Mouse (Mus musculus): Measurements from ENCODE around the gene B3galt1.

Gene B3galt1

GRCm38 (mm10) chr2:67956182-67956581 is 390.5 kb downstream of the B3galt1 start:
- no peak for DNase-seq

GRCm38 (mm10) chr2:67957561-67957960 is 391.9 kb downstream of the B3galt1 start:
- DNase-seq = no peak

- DNase-seq = no peak
These were observed 395.0 kb downstream of the B3galt1 start for GRCm38 (mm10) chr2:67960711-67961110.

GRCm38 (mm10) chr2:67968812-67969211 is 403.1 kb downstream of the B3galt1 start:
- DNase-seq = no peak

GRCm38 (mm10) chr2:67971091-67971490 is 405.4 kb downstream of the B3galt1 start:
- no peak for DNase-seq

GRCm38 (mm10) chr2:67971576-67971975 is 405.9 kb downstream of the B3galt1 start:
- no peak for DNase-seq

GRCm38 (mm10) chr2:67975764-67976163 is 410.1 kb downstream of the B3galt1 start:
- no peak for DNase-seq

GRCm38 (mm10) chr2:67976488-67976887 is 410.8 kb downstream of the B3galt1 start:
- DNase-seq = no peak

- no peak for DNase-seq
These were observed 412.1 kb downstream of the B3galt1 start for GRCm38 (mm10) chr2:67977620-67978262.

GRCm38 (mm10) chr2:67983563-67983962 is 417.9 kb downstream of the B3galt1 start:
- no peak for DNase-seq

- no peak for DNase-seq
These were observed 419.5 kb downstream of the B3galt1 start for GRCm38 (mm10) chr2:67985133-67985532.

GRCm38 (mm10) chr2:67993421-67993820 is 427.8 kb downstream of the B3galt1 start:
- DNase-seq = no peak

GRCm38 (mm10) chr2:68003091-68003490 is 437.4 kb downstream of the B3galt1 start:
- DNase-seq = no peak

GRCm38 (mm10) chr2:68005210-68005609 is 439.5 kb downstream of the B3galt1 start:
- DNase-seq = no peak

GRCm38 (mm10) chr2:68005711-68006110 is 440.0 kb downstream of the B3galt1 start:
- DNase-seq = no peak

GRCm38 (mm10) chr2:68011336-68011735 is 445.7 kb downstream of the B3galt1 start:
- DNase-seq = no peak

GRCm38 (mm10) chr2:68020251-68020680 is 454.6 kb downstream of the B3galt1 start:
- DNase-seq = no peak

- no peak for DNase-seq
These were observed 456.0 kb downstream of the B3galt1 start for GRCm38 (mm10) chr2:68021541-68022152.

- DNase-seq = no peak
These were observed 463.1 kb downstream of the B3galt1 start for GRCm38 (mm10) chr2:68028811-68029210.

- no peak for DNase-seq
These were observed 469.0 kb downstream of the B3galt1 start for GRCm38 (mm10) chr2:68034711-68035110.

GRCm38 (mm10) chr2:68040752-68041151 is 475.1 kb downstream of the B3galt1 start:
- no peak for DNase-seq

GRCm38 (mm10) chr2:68052481-68052880 is 486.8 kb downstream of the B3galt1 start:
- DNase-seq = no peak

GRCm38 (mm10) chr2:68053243-68053642 is 487.6 kb downstream of the B3galt1 start:
- DNase-seq = no peak

- DNase-seq = no peak
These were observed 495.7 kb downstream of the B3galt1 start for GRCm38 (mm10) chr2:68061341-68061740.

Measured in thymus, postnatal 36 days (tissue).